Mouse (Mus musculus) cerebellum, adult 2 months (tissue): ENCODE measurements around the gene Gm5150. TPM values are rescaled to one million over a fixed set of nuclear protein-coding genes. Genes with fewer than 3 reads are reported as not detected.
"Not testable (repeated sequence)": the region's sequence is repeated elsewhere in the genome, so short reads cannot be mapped to it uniquely, and the experiment has no call there.

Experiments
- DNase-seq, 2 experiments: peaks; one replicate each; pipeline ENCODE4 v3.0.0; 2021
- H3K27ac ChIP-seq: fragments of 200-500 bp; 2 replicates; pipeline ENCODE4 v1.5.1; 2012; ENCODE audit warnings: low read length, control low read depth, inconsistent platforms; ENCODE audit not compliant: insufficient read depth
- H3K27me3 ChIP-seq: fragments of 200-500 bp; 2 replicates; pipeline ENCODE4 v1.6.1; 2012; ENCODE audit warnings: inconsistent platforms, mild to moderate bottlenecking, low read length, moderate library complexity; ENCODE audit not compliant: control insufficient read depth, insufficient read depth
- H3K4me1 ChIP-seq: fragments of 200-500 bp; 2 replicates; pipeline ENCODE4 v1.6.1; 2011; ENCODE audit warnings: low read length; ENCODE audit not compliant: control insufficient read depth, insufficient read depth
- H3K4me3 ChIP-seq: fragments of 200-500 bp; replicated peaks from 2 replicates; pipeline ENCODE3; 2011; ENCODE audit warnings: mild to moderate bottlenecking, low read depth, low read length, control low read depth; ENCODE audit not compliant: insufficient read depth
- CTCF ChIP-seq: fragments of 200-500 bp; IDR thresholded peaks from 2 replicates; pipeline ENCODE4 v1.5.1; 2011; ENCODE audit warnings: low read depth, mild to moderate bottlenecking, control low read depth, low read length, moderate library complexity, borderline replicate concordance; ENCODE audit not compliant: insufficient read depth
- POLR2A ChIP-seq: fragments of 200-500 bp; IDR thresholded peaks from 2 replicates; pipeline ENCODE4 v1.6.1; 2011; ENCODE audit warnings: low read length, control low read depth, borderline replicate concordance; ENCODE audit not compliant: insufficient read depth
- WGBS: fragments of 180-500 bp; shearing (Covaris S2); methylation state at CpG from one replicate; pipeline ENCODE4 v1.1.7; 2018; 5-methylcytosine and 5-hydroxymethylcytosine counted together
- polyA plus RNA-seq: library from polyadenylated mRNA; depleted of rRNA; stranded (reverse); fragments of >200 nt; gene quantifications from 2 replicates; pipeline ENCODE4 v1.2.3, GENCODE M21; 2012; rRNA removed

Gene Gm5150
- polyA plus RNA-seq, 1 experiment = not detected

DNA sequence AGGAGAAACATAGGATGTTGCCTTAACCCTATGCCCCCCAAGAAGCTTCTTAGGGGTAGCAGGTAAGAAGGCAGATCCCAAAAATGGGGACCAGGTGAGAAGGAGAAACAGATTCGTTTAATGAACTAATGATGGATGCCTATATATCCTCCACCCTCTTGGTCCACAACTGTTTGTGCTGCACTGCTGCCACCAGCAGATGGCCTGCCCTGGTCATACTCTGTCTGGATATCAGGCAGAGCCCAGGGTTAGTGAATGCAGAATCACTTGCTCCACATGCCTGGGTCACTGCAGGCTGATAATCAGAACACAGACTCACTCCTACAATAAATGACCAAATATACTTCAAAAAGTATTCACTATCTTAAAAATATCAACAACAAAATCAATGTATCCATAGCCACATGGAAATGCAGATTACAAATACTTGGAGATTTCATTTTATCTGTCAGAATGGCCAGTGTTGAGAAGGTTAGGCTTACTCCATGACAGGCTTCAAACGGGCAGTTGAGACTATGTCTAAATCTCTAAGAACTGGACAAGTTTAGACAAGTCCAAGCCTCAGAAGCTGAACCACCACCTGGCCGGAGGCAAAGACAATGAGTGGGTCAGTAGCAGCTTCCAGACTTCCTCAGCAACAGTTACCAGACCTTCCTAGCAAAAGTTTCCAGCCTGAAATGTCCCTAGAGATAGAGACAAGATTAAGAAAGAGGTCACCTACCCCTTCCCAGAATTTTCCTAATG, 2.2 kb downstream of the Gm5150 start:
- H3K4me3 ChIP-seq = no peak overlapping the region
- DNase-seq = no peak
- no peaks in the 10 kb centered on the region for H3K4me1 ChIP-seq
- H3K27me3 ChIP-seq = no peaks in the 10 kb centered on the region
- no peak overlapping the region for H3K27ac ChIP-seq
- 77% methylated on average over 3 of the region's 3 CpGs for WGBS
- no peak for TF ChIP-seq POLR2A
- no peak for TF ChIP-seq CTCF

GRCm38 (mm10) chr3:15999479-15999878, 6.8 kb downstream of the Gm5150 start:
- not testable (repeated sequence) for H3K4me1 ChIP-seq, H3K27ac ChIP-seq, H3K27me3 ChIP-seq, DNase-seq, H3K4me3 ChIP-seq
- WGBS = 97% methylated on average over 3 of the region's 3 CpGs

DNA sequence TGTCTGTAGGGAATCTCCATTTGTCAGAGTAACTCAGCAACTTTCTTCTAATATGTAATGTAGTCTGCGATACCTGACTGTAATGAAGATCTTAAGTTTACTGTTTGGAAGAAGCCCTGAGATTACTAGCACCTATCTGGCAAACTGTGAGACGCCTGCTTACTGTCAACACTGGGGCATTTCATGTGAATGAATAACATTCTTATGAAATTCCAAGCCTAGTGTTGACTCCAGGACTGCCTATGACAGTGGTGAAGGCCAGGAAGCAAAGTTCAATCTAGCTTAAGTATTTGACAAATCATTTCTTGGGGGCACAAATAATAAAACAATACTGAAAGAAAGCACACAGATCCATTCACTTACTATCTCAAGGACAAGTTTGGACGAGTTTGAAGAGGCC, 24.0 kb downstream of the Gm5150 start:
- Histone ChIP-seq H3K27me3 (no peaks in the 10 kb centered on the region), H3K4me3 (no peak overlapping the region), H3K27ac (no peak overlapping the region), H3K4me1 (no peaks in the 10 kb centered on the region)
- WGBS = 55% methylated on average over 3 of the region's 3 CpGs
- no peak for TF ChIP-seq POLR2A
- no peak for TF ChIP-seq CTCF
- no peak for DNase-seq

DNA sequence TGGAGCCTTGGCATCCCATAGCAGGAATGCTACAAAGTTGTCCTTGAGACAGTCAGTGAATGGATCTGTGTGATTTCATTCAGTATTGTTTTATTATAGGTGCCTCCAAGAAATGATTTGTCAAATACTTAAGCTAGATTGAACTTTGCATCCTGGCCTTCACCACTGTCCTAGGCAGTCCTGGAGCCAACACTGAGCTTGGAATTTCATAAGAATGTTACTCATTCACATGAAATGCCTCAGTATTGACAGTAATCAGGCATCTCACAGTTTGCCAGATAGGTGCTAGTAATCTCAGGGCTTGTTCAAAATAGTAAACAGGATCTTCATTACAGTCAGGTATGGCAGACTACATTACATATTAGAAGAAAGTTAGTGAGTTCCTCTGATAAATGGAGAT, 49.3 kb downstream of the Gm5150 start:
- Histone ChIP-seq H3K27me3 (no peaks in the 10 kb centered on the region), H3K4me3 (no peak overlapping the region), H3K4me1 (no peaks in the 10 kb centered on the region), H3K27ac (no peak overlapping the region)
- no peak for TF ChIP-seq POLR2A
- TF ChIP-seq CTCF = no peak
- no peak for DNase-seq

Other genes with a start within 250 kb of the Gm5150 start
- gene Sirpb1c, start 157.9 kb downstream of the Gm5150 start, polyA plus RNA-seq = not detected in 2 replicates